Mouse (Mus musculus): Measurements from ENCODE around the gene Ano8.
A peak's percentile ranks its signal among the peaks of the same experiment; 100 is the strongest.

Ano8 gene

DNA sequence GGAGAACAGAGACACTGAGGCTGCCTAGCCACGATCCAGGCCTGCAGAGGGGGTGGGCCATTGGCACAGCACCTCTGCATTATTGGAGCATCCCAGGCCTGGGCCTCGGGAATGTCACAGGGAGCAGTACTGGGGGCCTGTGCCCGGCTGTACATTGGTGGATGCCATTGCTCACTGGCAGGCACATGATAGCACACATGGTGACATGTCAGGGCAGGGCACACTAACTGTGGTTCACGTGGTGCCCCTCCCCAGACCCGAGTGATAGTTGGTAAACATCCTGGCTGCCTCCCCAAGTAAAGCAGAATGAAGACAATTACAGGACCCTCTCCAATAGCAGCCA is 14.9 kb downstream of the Ano8 start:
- DNase-seq (ENCODE audit: low spot score in 2 of 2): no peak

- DNase-seq (ENCODE audit: low spot score in 2 of 2): no peak
Observed at GRCm38 (mm10) chr8:71470146-71470912, 15.4 kb downstream of the Ano8 start.

DNA sequence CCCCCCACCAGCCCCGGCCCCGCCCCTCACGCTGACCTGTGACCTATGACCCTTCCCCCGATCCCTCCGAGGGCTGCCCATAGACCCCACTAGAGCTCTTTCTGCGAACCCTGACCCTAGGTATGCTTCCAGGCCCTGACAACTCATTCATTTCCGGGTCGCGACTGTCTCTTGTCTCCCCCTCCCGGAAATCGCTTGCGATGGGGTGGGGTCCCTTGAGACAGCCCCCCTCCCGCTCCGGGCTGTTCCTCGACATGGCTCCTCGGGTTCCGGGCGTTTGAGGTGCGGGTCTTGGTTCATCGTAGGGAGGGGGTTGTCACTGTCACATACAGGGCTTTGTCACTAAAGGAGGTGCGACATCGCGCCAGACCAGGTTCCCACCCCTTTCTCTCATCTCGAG is 16.4 kb downstream of the Ano8 start:
- peak; percentile 50 to 64 for DNase-seq (ENCODE audit: low spot score in 2 of 2)

DNA sequence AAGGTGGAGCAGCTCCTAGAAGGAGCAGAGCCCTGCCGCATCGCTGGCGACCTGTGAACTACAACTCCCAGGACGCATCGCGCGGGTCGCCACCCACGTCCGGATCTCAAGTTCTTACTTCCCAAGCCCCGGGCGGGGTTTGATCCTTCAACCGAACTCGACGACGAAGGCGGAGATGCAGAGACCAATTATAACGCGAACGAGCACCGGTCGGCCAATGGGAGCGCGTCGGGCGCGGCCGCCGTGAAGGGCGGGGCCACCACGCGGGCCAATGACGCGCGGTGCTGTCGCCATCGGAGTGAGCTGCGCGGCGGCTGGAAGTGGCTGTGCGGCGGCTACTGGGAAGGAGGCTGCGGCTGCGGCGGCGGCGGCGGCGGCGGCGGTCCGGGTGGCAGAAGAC is 16.8 kb downstream of the Ano8 start, which contains the start of gene Dda1:
Gene Dda1 (plus strand): TSS at position 284 of the 400 bp plus-strand sequence.
- DNase-seq (ENCODE audit: low spot score in 2 of 2): peak; percentile 98 to 99

DNA sequence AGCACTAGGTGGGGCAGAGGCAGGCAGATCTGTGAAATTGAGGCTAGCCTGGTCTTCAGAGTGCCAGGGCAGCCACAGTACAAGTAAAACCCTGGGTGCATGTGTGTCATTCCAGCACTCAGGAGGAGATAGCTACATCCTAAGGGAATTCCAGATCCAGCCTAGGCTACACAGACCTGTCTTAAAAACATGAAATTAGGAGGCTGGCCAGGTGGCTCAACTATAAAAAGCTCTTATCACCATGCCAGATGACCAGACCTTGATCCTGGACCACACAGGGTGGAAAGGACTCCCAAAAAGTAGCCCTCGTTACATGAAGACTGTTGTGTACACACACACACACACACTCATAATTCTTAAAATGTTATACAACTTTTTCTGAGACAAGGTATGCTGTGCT is 17.8 kb downstream of the Ano8 start:
- DNase-seq (ENCODE audit: low spot score in 2 of 2): no peak

DNA sequence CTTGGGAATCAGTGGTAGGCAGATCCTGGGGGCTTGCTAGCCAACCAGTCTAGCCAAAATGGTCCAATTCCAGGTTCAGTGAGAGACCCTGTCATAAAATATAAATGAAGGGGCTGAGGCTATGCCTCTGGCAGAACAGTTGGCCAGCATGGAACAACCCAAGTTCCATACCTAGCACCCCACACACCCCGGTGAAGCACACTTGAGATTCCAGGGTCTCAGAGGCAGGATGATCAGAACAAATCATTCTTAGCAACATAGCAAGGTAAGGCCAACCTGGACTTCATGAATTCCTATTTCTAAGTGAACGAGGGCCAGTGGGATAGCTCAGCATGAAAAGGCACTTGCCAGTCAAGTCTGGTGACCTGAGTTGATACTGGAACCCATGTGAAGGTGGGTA is 18.6 kb downstream of the Ano8 start:
- DNase-seq (ENCODE audit: low spot score in 2 of 2): no peak

GRCm38 (mm10) chr8:71466198-71466597 is 19.6 kb downstream of the Ano8 start:
- no peak for DNase-seq (ENCODE audit: low spot score in 2 of 2)

DNA sequence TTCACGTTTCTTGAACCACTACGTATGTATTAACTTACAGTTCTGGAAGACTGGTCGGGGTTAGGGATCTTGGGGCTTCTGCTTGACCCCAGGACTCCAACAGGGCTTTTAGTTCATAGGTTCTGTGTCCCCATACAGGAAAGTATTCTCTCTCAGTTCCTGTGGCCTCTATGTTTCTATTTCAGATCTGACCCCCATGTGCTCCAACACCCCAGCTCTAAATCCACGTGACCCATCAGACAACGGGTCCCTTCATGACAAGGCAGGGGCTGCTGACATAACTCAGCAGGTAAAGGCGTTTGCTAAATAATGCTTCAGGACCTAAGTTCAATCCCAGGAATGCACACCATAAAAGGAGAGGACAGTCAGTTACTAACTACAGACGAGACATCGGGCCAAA is 20.0 kb downstream of the Ano8 start:
- DNase-seq (ENCODE audit: low spot score in 2 of 2): no peak

- peak; percentile 98 to 99 for DNase-seq (ENCODE audit: low spot score in 2 of 2)
Observed at GRCm38 (mm10) chr8:71464513-71465500, 21.0 kb downstream of the Ano8 start, which contains the start of gene Mrpl34. Mrpl34 (plus strand) TSS chr8:71464959.

- peak; percentile 93 to 95 for DNase-seq (ENCODE audit: low spot score in 2 of 2)
Observed at GRCm38 (mm10) chr8:71463188-71464033, 22.4 kb downstream of the Ano8 start, which contains the start of gene Abhd8. Abhd8 (minus strand) TSS chr8:71463655.

- DNase-seq (ENCODE audit: low spot score in 2 of 2): peak; percentile 69 to 73
Observed at GRCm38 (mm10) chr8:71462786-71463185, 23.0 kb downstream of the Ano8 start.

GRCm38 (mm10) chr8:71462191-71462590 is 23.6 kb downstream of the Ano8 start:
- no peak for DNase-seq (ENCODE audit: low spot score in 2 of 2)

GRCm38 (mm10) chr8:71461152-71461840 is 24.5 kb downstream of the Ano8 start:
- DNase-seq (ENCODE audit: low spot score in 2 of 2): no peak

GRCm38 (mm10) chr8:71460716-71461115 is 25.0 kb downstream of the Ano8 start:
- DNase-seq (ENCODE audit: low spot score in 2 of 2): no peak

DNA sequence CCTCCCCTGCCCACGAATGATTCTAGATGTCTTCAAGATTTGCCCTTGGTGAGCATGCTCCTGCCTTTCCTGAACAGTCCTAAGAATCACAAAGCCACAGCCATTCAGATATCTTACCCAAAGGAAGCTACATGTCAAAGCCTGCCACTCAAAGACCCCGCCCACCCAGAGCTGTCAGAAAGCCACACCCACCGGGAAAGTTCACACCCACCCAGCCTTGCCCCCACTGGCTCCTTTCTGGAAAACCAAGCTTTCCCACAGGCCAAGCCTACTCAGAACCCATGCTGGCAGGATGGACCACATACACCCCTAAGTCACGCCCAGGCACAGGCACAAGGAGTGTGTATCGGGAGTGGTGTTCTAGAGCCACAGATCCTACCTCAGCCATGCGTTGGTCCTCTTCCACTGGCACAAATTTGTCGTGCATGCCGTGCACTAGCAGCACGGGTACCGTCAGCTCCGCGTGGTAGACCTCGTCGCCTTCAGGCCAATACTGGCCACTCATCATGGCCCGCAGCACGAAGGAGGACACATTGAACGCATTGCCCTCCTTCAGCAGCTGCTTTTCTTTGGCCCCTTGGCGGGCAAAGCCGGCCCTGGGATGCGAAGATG is 28.0 kb downstream of the Ano8 start:
- DNase-seq (ENCODE audit: low spot score in 2 of 2): no peak

DNA sequence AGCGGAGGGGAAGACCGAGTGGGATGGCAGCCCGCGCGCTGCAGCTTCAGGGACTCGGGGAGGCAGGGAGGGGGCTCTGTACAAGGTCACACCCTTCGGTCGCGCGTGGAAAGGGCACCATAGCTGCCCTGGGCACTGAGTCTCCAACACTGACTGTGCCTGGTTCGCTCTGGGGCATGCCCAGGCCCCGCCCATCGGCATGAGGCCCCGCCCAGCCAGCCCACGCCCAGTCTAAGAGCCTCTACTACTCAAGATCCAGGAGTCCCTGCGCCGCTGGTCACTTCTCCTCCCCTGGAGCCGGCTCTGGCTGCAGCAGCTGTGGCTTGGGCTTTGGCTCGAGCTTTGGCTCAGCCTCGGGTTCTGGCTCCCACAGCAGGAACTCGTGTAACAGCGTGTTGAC is 28.9 kb downstream of the Ano8 start:
- no peak for DNase-seq (ENCODE audit: low spot score in 2 of 2)

DNA sequence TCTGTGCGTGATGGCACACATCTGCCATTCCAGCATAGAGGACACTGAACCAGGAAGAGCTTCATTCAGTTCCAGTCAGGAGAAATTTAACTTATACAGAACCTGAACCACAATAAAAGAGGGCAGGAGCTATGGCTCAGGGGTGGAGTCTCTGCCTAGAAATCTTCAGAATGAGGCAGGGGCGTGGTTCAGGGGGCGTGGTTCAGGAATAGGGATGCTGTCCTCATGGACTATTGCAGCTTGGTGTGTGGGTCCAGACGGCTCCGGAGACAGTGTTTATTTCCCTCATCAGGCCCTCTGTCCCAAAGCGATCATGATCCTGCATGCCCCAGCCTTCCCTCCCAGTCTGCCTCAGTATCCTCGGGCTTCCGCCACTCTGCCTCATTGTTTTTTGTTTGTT is 31.1 kb downstream of the Ano8 start:
- DNase-seq (ENCODE audit: low spot score in 2 of 2): no peak

- no peak for DNase-seq (ENCODE audit: low spot score in 2 of 2)
Observed at GRCm38 (mm10) chr8:71452669-71453068, 33.1 kb downstream of the Ano8 start.

- DNase-seq (ENCODE audit: low spot score in 2 of 2): no peak
Observed at GRCm38 (mm10) chr8:71451777-71452176, 34.0 kb downstream of the Ano8 start.

DNA sequence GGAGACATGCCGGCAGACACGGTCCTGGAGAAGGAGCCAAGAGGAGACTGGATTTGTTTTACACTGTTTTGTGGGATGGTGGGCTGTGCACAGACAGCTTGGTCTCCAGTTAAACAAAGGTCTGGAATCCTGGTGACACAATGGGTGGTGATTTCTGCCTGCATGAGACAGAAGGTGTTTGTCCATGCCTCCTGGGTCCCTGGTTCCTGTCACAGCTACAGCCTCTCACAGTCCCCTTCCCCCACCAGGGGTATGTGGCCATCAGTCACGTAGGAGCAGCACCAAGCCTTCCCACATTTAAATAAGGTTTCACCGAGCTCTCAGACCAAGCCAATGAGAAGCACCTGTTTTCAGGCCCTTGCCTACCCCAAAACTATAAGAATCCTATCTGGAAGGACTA is 34.4 kb downstream of the Ano8 start:
- no peak for DNase-seq (ENCODE audit: low spot score in 2 of 2)

DNA sequence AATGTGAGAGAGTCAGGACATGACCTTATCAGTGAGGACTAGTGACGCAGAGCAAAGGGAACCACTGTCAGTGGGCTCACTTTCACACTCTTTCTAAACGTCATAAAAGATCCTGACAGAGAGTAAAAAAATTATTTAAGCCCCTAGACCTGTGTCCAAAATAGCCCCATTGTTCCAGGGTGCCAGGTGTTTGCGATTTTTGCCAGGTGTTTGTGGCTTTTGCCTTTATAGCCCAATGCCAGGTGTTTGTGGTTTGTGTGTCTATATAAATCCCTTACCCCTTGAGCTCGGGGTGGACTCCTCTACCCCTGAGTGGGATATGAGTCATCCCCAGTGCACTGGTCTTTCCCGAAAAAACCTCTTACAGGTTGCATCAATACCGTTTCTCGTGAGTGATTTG is 40.7 kb downstream of the Ano8 start:
- no peak for DNase-seq (ENCODE audit: low spot score in 2 of 2)
